Mouse (Mus musculus) embryonic facial prominence, embryonic 14.5 days (tissue): ENCODE results near the gene Ctbp2. TPM values are rescaled to one million over a fixed set of nuclear protein-coding genes. Genes with fewer than 3 reads are reported as not detected.

Experiments
- ATAC-seq: fragments of 200-750 bp; cut with Nextera tagmentation; 2 replicates; pipeline ENCODE4 v1.8.0; 2017; ENCODE audit warnings: low read depth, moderate number of reproducible peaks, moderate TSS enrichment
- DNase-seq: peaks from one replicate; pipeline ENCODE4 v3.0.0-alpha.2; 2015; ENCODE audit warnings: low spot score
- H3K27ac ChIP-seq: fragments of 300-500 bp; sonication (generic); replicated peaks from 2 replicates; pipeline ENCODE4 v1.5.1; 2014; ENCODE audit warnings: low read depth, mild to moderate bottlenecking, low read length, moderate library complexity
- H3K27me3 ChIP-seq: fragments of 300-500 bp; sonication (generic); replicated peaks from 2 replicates; pipeline ENCODE4 v1.6.1; 2014; ENCODE audit warnings: low read length; ENCODE audit not compliant: control insufficient read depth, insufficient read depth
- H3K36me3 ChIP-seq: fragments of 300-500 bp; sonication (generic); 2 replicates; pipeline ENCODE4 v1.6.1; 2014; ENCODE audit warnings: low read length, mixed read lengths; ENCODE audit not compliant: control insufficient read depth, insufficient read depth
- H3K4me1 ChIP-seq: fragments of 300-500 bp; sonication (generic); 2 replicates; pipeline ENCODE4 v1.6.1; 2014; ENCODE audit warnings: antibody characterized with exemption, low read length; ENCODE audit not compliant: control insufficient read depth, insufficient read depth
- H3K4me2 ChIP-seq: fragments of 300-500 bp; sonication (generic); 2 replicates; pipeline ENCODE4 v1.6.1; 2014; ENCODE audit warnings: low read depth, mild to moderate bottlenecking, low read length, moderate library complexity, mixed read lengths
- H3K4me3 ChIP-seq: fragments of 300-500 bp; sonication (generic); 2 replicates; pipeline ENCODE4 v1.5.1; 2014; ENCODE audit warnings: low read depth, mild to moderate bottlenecking, low read length
- H3K9ac ChIP-seq: fragments of 300-500 bp; sonication (generic); 2 replicates; pipeline ENCODE4 v1.6.1; 2014; ENCODE audit warnings: low read depth, mild to moderate bottlenecking, low read length, moderate library complexity, mixed read lengths
- H3K9me3 ChIP-seq: fragments of 300-500 bp; sonication (generic); 2 replicates; pipeline ENCODE4 v1.6.1; 2016; ENCODE audit warnings: low read length; ENCODE audit not compliant: control insufficient read depth
- WGBS: fragments of 180-500 bp; shearing (Covaris S2); extraction: QIAGEN DNeasy Blood & Tissue Kit; methylation state at CpG from one replicate; pipeline ENCODE4 v1.1.7; 2014; 5-methylcytosine and 5-hydroxymethylcytosine counted together
- polyA plus RNA-seq: library from polyadenylated mRNA; unstranded; fragments of >200 nt; fragmentation: Nextera tagmentation; extraction: Ambion mirVana; gene quantifications from 2 replicates; pipeline ENCODE4 v1.2.1, GENCODE M21; 2014

Gene Ctbp2
- polyA plus RNA-seq, 1 experiment from 2014 or later = 63.0 TPM

GRCm38 (mm10) chr7:133053757-133054156, 70.4 kb downstream of the Ctbp2 start:
- H3K36me3 ChIP-seq = peaks cover 13% of the 10 kb centered on the region; the same call in 1 of the 2 replicates
- no peak overlapping the region for H3K4me2 ChIP-seq
- no peak overlapping the region for H3K27ac ChIP-seq
- H3K4me3 ChIP-seq = no peak overlapping the region
- no peak for DNase-seq
- H3K9ac ChIP-seq = no peak overlapping the region
- H3K4me1 ChIP-seq = no peaks in the 10 kb centered on the region
- no peak for ATAC-seq
- H3K27me3 ChIP-seq = no peaks in the 10 kb centered on the region
- 83% methylated on average over 9 of the region's 9 CpGs for WGBS
- no peaks in the 10 kb centered on the region for H3K9me3 ChIP-seq

GRCm38 (mm10) chr7:133052819-133053218, 71.3 kb downstream of the Ctbp2 start:
- DNase-seq (peak; percentile 54), ATAC-seq (no peak)
- Histone ChIP-seq H3K9ac (no peak overlapping the region), H3K9me3 (no peaks in the 10 kb centered on the region), H3K4me2 (no peak overlapping the region), H3K27ac (no peak overlapping the region), H3K36me3 (peaks cover 13% of the 10 kb centered on the region; the same call in 1 of the 2 replicates), H3K4me1 (no peaks in the 10 kb centered on the region), H3K27me3 (no peaks in the 10 kb centered on the region), H3K4me3 (no peak overlapping the region)
- WGBS = 78% methylated on average over 8 of the region's 8 CpGs

- Histone ChIP-seq H3K36me3 (peaks cover 13% of the 10 kb centered on the region; the same call in 1 of the 2 replicates), H3K27me3 (no peaks in the 10 kb centered on the region), H3K9me3 (no peaks in the 10 kb centered on the region), H3K4me3 (no peak overlapping the region), H3K4me1 (no peaks in the 10 kb centered on the region), H3K27ac (no peak overlapping the region), H3K4me2 (no peak overlapping the region), H3K9ac (no peak overlapping the region)
- WGBS = 49% methylated on average over 6 of the region's 6 CpGs
- ATAC-seq (no peak), DNase-seq (no peak)
Observed at GRCm38 (mm10) chr7:133050681-133051080, 73.5 kb downstream of the Ctbp2 start.

DNA sequence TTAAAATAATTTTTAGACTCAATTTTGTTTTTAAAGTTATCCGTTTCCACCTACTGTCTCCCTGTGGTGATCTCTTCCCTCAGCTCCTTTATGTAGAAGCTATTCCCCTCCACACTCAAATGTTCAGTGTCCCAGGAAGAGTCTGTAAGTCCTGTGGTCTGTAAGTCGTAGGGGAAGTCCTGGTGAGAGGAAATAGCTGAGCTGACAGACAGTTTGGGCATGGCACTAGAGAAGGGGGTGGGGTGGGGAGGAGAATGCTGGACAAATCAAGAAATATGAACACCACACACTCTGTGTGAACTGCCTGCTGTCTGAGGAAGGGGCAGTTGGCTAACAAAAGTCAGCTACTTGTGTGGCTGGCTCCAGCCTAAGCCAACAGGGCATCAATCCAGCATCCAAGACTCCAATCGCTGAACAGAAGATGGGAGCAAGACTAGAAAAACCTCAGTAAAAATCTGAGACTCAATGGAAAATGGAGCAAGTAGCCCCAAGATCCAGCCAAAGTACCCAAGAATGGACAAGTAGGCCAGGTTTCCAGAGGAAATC, 76.0 kb downstream of the Ctbp2 start:
- Histone ChIP-seq H3K9me3 (no peaks in the 10 kb centered on the region), H3K4me2 (no peak overlapping the region), H3K4me1 (no peaks in the 10 kb centered on the region), H3K36me3 (0 out of 2 replicates have a peak, but pooled peaks cover 7% of the 10 kb centered on the region), H3K27me3 (no peaks in the 10 kb centered on the region), H3K27ac (no peak overlapping the region), H3K4me3 (no peak overlapping the region), H3K9ac (no peak overlapping the region)
- no peak for DNase-seq
- no peak for ATAC-seq
- 64% methylated on average over 3 of the region's 3 CpGs for WGBS

DNA sequence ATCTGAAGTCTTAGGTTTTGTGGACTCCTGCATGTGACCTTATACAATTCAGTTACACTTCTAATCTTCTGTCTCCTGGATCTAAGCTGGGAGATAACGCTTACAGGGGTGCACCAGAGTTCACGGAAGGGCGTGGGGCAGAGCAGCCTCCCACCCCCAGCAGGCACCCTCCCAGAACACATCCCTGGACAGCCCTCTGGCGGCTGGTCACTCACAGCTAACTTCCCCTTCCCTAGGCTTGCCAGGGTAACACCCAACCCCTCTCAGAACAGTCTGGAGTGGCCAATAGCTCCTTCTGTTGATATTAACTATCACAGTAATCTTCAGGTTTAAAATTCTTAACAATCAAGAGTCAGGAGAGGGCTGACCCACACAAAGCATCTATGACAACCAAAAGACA, 76.9 kb downstream of the Ctbp2 start:
- Histone ChIP-seq H3K36me3 (0 out of 2 replicates have a peak, but pooled peaks cover 4% of the 10 kb centered on the region), H3K4me3 (no peak overlapping the region), H3K9ac (no peak overlapping the region), H3K27ac (no peak overlapping the region), H3K9me3 (no peaks in the 10 kb centered on the region), H3K4me2 (no peak overlapping the region), H3K27me3 (no peaks in the 10 kb centered on the region), H3K4me1 (0 out of 2 replicates have a peak, but pooled peaks cover 3% of the 10 kb centered on the region)
- 70% methylated on average over 4 of the region's 4 CpGs for WGBS
- DNase-seq (no peak), ATAC-seq (no peak)

DNA sequence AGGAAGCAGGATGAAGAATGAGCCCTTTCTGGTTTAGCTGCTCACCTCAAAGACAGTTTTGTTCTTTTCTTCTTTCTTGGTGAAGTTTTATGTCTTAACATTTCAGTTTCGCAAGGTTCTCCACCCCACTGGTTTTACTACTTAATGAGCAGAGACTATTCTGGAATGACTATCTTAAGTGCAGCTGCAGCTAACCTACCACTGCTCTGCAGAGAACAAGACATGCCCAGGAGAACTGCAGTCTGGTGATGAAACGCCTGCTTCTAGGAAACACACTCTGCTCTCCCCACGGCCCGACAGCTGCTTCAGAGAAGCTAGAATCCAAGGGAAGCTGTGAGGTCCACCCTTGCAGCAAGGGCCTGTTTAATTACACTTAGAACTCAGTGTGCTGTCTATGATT, 79.4 kb downstream of the Ctbp2 start:
- no peaks in the 10 kb centered on the region for H3K9me3 ChIP-seq
- peaks cover 24% of the 10 kb centered on the region; the same call in 1 of the 2 replicates for H3K4me1 ChIP-seq
- no peak overlapping the region for H3K4me2 ChIP-seq
- H3K27me3 ChIP-seq = no peaks in the 10 kb centered on the region
- no peak overlapping the region for H3K4me3 ChIP-seq
- H3K27ac ChIP-seq = no peak overlapping the region
- no peak for ATAC-seq
- H3K9ac ChIP-seq = no peak overlapping the region
- H3K36me3 ChIP-seq = 0 out of 2 replicates have a peak, but pooled peaks cover 4% of the 10 kb centered on the region
- DNase-seq = no peak
- WGBS = 64% methylated on average over 4 of the region's 4 CpGs

GRCm38 (mm10) chr7:133041784-133042183, 82.4 kb downstream of the Ctbp2 start:
- DNase-seq (peak; percentile 53), ATAC-seq (peak; percentile 48; the same call in 1 of the 2 replicates)
- H3K27me3 ChIP-seq = no peaks in the 10 kb centered on the region
- H3K27ac ChIP-seq = no peak overlapping the region; the same call in 1 of the 2 replicates
- H3K9ac ChIP-seq = no peak overlapping the region
- H3K36me3 ChIP-seq = 0 out of 2 replicates have a peak, but pooled peaks cover 4% of the 10 kb centered on the region
- peaks cover 41% of the 10 kb centered on the region for H3K4me1 ChIP-seq
- 71% methylated on average over 3 of the region's 3 CpGs for WGBS
- H3K4me3 ChIP-seq = no peak overlapping the region
- H3K4me2 ChIP-seq = no peak overlapping the region
- H3K9me3 ChIP-seq = no peaks in the 10 kb centered on the region

DNA sequence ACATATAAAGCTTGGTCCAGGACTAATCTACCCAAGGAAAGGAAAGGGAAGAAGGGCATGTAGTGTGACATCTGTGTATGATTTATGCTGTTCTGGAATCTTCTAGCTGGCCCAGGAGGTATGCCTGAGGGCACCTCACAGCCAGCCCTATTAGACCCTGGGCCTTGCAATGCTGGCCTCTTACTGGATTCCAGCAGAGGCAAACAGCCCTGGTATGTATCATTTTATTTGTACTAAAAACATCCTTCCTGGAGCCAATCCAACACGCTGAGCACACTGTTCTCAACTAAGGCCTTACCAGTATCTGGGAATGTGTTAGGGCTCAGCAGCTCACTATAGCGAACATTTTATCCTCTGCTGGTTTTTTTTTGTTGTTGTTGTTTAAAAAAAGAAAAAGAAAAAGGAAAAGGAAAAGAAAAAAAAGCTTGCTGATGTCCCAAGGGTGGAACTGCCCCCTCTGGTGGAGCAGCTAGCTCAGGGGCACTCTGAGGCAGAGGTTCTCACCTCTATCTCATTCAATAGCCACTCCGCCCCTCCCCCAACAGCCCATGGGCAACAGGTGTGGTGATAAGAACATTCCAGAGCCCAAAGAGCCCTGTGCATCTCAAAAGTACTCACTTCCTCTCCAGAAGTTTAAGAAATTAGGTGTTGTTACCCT, 83.3 kb downstream of the Ctbp2 start:
- ATAC-seq (no peak), DNase-seq (peak; percentile 46)
- Histone ChIP-seq H3K9me3 (no peaks in the 10 kb centered on the region), H3K4me3 (no peak overlapping the region), H3K27ac (no peak overlapping the region; the same call in 1 of the 2 replicates), H3K4me2 (no peak overlapping the region), H3K27me3 (no peaks in the 10 kb centered on the region), H3K36me3 (no peaks in the 10 kb centered on the region), H3K4me1 (peaks cover 47% of the 10 kb centered on the region), H3K9ac (no peak overlapping the region)
- 64% methylated on average over 3 of the region's 3 CpGs for WGBS
